Mouse (Mus musculus) forebrain, embryonic 14.5 days (tissue): Measurements from ENCODE around the gene Dna2. TPM values are rescaled to one million over a fixed set of nuclear protein-coding genes. Genes with fewer than 3 reads are reported as not detected.

Experiments used
- ATAC-seq: fragments of 200-750 bp; cut with Nextera tagmentation; 2 replicates; pipeline ENCODE4 v1.8.0; 2017; ENCODE audit warnings: mild to moderate bottlenecking, moderate library complexity
- DNase-seq: peaks from one replicate; pipeline ENCODE4 v3.0.0-alpha.2; 2015; ENCODE audit warnings: low spot score
- H3K27ac ChIP-seq: fragments of 300-500 bp; sonication (generic); 2 replicates; pipeline ENCODE4 v1.5.1; 2014; ENCODE audit warnings: low read depth, mild to moderate bottlenecking, control low read depth, low read length, moderate library complexity
- H3K27me3 ChIP-seq: fragments of 300-500 bp; sonication (generic); replicated peaks from 2 replicates; pipeline ENCODE4 v1.6.1; 2014; ENCODE audit warnings: low read length, control low read depth, mixed read lengths; ENCODE audit not compliant: control insufficient read depth, insufficient read depth
- H3K36me3 ChIP-seq: fragments of 300-500 bp; sonication (generic); 2 replicates; pipeline ENCODE4 v1.6.1; 2014; ENCODE audit warnings: low read length, control low read depth; ENCODE audit not compliant: control insufficient read depth, insufficient read depth
- H3K4me1 ChIP-seq: fragments of 300-500 bp; sonication (generic); 2 replicates; pipeline ENCODE4 v1.6.1; 2014; ENCODE audit warnings: antibody characterized with exemption, low read length, control low read depth; ENCODE audit not compliant: control insufficient read depth, insufficient read depth
- H3K4me2 ChIP-seq: fragments of 300-500 bp; sonication (generic); 2 replicates; pipeline ENCODE4 v1.6.1; 2014; ENCODE audit warnings: mild to moderate bottlenecking, control low read depth, low read length
- H3K4me3 ChIP-seq: fragments of 300-500 bp; sonication (generic); 2 replicates; pipeline ENCODE4 v1.5.1; 2014; ENCODE audit warnings: low read depth, low read length, control low read depth
- H3K9ac ChIP-seq: fragments of 300-500 bp; sonication (generic); 2 replicates; pipeline ENCODE4 v1.6.1; 2014; ENCODE audit warnings: mild to moderate bottlenecking, low read length, control low read depth, moderate library complexity
- H3K9me3 ChIP-seq: fragments of 300-500 bp; sonication (generic); replicated peaks from 2 replicates; pipeline ENCODE4 v1.6.1; 2016; ENCODE audit warnings: low read length, control low read depth, mixed read lengths; ENCODE audit not compliant: control insufficient read depth
- WGBS: fragments of 180-500 bp; shearing (Covaris S2); extraction: QIAGEN DNeasy Blood & Tissue Kit; methylation state at CpG from one replicate; pipeline ENCODE4 v1.1.7; 2014; 5-methylcytosine and 5-hydroxymethylcytosine counted together
- polyA plus RNA-seq: library from polyadenylated mRNA; unstranded; fragments of >200 nt; fragmentation: Nextera tagmentation; extraction: Ambion mirVana; gene quantifications from 2 replicates; pipeline ENCODE4 v1.2.1, GENCODE M21; 2014

Gene Dna2
- polyA plus RNA-seq, 1 experiment from 2014 or later, result 9.7 TPM

DNA sequence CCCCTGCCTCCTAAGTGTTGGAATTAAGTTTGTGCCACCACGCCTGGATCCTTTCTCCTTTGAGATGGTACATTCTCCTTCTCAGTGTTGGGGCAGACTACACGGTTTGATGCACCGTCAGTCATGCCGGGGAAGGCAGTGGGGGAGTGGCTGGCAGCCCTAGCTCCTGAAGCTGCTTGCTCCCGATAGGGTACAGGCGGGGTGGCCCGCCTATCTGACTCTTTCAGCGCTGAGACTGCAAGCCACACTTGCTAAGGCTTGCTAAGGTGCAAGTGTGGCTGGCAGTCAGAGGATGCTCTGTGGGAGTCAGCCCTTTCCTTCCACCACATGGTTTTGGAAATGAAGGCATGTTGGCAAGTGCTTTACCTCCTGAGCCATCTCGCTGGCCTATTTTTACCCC is 53.8 kb downstream of the Dna2 start:
- 68% methylated on average over 9 of the region's 9 CpGs for WGBS
- H3K4me1 ChIP-seq, result no peaks in the 10 kb centered on the region
- H3K9ac ChIP-seq, result no peak overlapping the region
- DNase-seq (no peak), ATAC-seq (no peak)
- no peak overlapping the region for H3K4me2 ChIP-seq
- peaks cover 94% of the 10 kb centered on the region for H3K36me3 ChIP-seq
- H3K9me3 ChIP-seq, result no peaks in the 10 kb centered on the region
- no peak overlapping the region for H3K27ac ChIP-seq
- no peaks in the 10 kb centered on the region for H3K27me3 ChIP-seq
- no peak overlapping the region for H3K4me3 ChIP-seq

DNA sequence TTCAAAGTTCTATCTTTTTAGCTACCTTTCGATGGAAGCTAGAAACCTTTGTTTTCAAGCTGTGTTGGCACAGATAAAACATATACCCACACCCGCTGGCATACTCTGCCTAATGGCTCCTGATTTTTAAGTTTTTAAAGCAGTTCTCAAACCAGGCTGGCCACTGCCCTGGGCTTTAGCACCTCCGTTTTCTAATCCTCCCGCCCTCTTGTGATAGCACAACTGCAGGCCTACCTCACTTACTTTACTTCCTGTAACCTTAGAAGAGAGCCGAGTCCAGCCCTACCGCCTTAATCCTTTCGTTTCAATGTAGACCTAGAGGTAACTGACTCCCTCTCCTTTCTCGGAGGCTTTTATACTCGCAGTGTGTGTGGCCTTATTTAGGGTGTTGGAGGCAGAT is 56.4 kb downstream of the Dna2 start:
- no peaks in the 10 kb centered on the region for H3K4me1 ChIP-seq
- no peak overlapping the region for H3K4me2 ChIP-seq
- WGBS, result 73% methylated on average over 9 of the region's 9 CpGs
- no peak overlapping the region for H3K4me3 ChIP-seq
- H3K27ac ChIP-seq, result no peak overlapping the region
- ATAC-seq, result no peak
- H3K9ac ChIP-seq, result no peak overlapping the region
- H3K36me3 ChIP-seq, result peaks cover 92% of the 10 kb centered on the region
- H3K9me3 ChIP-seq, result no peaks in the 10 kb centered on the region
- H3K27me3 ChIP-seq, result no peaks in the 10 kb centered on the region
- DNase-seq, result no peak

DNA sequence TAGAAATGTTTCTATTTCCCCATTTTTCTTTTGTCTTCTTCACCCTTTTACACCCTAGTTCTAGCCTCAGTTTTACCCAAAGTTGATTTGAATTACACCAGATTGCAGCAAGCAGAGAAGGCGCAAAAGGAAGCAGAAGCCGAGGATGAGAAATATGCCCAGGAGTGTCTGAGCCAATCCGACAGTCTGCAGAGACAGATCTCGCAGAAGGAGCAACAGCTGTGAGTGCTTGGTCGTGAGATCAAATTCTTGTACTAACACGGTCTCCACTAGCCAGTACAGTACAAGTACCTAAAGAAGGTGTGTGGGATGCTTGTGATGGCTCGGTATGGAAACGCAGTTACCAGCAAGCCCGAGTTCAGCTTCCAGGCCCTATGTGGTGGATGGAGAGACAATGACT is 57.7 kb downstream of the Dna2 start:
- H3K27ac ChIP-seq, result no peak overlapping the region
- H3K36me3 ChIP-seq, result peaks cover 90% of the 10 kb centered on the region
- H3K4me2 ChIP-seq, result no peak overlapping the region
- no peaks in the 10 kb centered on the region for H3K9me3 ChIP-seq
- H3K27me3 ChIP-seq, result no peaks in the 10 kb centered on the region
- H3K4me3 ChIP-seq, result no peak overlapping the region
- no peak overlapping the region for H3K9ac ChIP-seq
- WGBS, result 87% methylated on average over 9 of the region's 9 CpGs
- DNase-seq (no peak), ATAC-seq (no peak)
- no peaks in the 10 kb centered on the region for H3K4me1 ChIP-seq

DNA sequence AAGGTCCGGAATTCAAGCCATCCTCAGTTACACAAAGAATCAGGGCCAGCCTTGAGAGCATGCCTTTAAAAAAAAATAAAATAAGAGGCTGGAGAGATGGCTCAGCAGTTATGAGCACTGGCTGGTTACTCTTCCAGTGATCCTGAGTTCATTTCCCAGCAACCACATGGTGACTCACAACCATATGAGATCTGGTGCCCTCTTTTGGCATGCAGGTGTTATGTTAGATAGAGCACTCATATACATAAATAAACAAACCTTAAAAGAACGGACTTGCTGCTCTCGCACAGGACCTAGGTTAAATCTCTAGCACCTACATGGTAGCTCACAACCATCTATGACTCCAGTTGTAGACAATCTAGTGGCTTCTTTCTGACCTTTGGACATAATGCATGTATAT is 61.4 kb downstream of the Dna2 start:
- no peak for ATAC-seq
- Histone ChIP-seq H3K4me2 (no peak overlapping the region), H3K27me3 (no peaks in the 10 kb centered on the region), H3K4me1 (no peaks in the 10 kb centered on the region), H3K4me3 (no peak overlapping the region), H3K27ac (no peak overlapping the region), H3K9ac (no peak overlapping the region), H3K36me3 (peaks cover 88% of the 10 kb centered on the region), H3K9me3 (no peaks in the 10 kb centered on the region)
- 79% methylated on average over 3 of the region's 3 CpGs for WGBS
- no peak for DNase-seq

DNA sequence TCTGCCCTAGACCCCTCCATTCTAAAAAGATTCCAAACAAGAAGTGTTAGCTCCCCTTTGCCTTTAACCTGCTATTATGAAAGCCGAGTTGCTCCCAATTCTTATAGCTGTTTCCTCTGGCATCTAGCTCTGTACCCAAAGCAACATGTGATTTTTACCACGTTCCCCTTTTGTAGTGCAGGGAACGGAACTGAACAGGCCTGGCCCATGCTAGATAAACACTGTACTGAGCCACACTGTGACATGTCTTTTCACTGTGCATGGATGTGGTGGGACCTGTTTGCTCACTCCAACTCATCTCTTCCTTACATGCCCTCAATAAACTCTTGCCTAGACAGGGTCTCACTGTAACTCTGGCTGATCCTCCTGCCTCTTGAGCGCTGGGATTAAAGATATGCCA is 63.4 kb downstream of the Dna2 start:
- no peaks in the 10 kb centered on the region for H3K9me3 ChIP-seq
- DNase-seq, result no peak
- H3K4me1 ChIP-seq, result no peaks in the 10 kb centered on the region
- WGBS, result 85% methylated on average over 4 of the region's 4 CpGs
- no peak overlapping the region for H3K9ac ChIP-seq
- no peak; the same call in 1 of the 2 replicates for ATAC-seq
- H3K36me3 ChIP-seq, result peaks cover 89% of the 10 kb centered on the region
- no peaks in the 10 kb centered on the region for H3K27me3 ChIP-seq
- no peak overlapping the region for H3K4me2 ChIP-seq
- H3K27ac ChIP-seq, result no peak overlapping the region
- no peak overlapping the region for H3K4me3 ChIP-seq

DNA sequence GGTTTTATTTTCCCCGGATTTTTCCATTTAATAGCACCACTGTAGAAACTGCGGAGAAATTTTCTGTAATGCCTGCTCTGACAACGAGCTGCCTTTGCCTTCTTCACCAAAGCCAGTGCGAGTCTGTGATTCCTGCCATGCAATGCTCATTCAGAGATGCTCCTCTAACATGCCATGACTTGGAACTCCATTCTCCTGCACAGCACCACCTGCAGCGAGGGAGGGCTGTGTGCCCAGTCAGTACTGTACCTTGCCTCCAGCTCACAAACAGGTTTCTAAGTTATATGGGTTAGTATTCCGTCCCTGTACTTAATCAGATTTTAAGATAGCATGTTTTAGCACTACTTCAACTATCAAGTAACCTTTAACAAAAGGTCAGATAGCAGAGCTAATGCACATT is 64.7 kb downstream of the Dna2 start:
- Histone ChIP-seq H3K27ac (no peak overlapping the region), H3K27me3 (no peaks in the 10 kb centered on the region), H3K4me2 (no peak overlapping the region), H3K4me1 (no peaks in the 10 kb centered on the region), H3K9ac (no peak overlapping the region), H3K36me3 (peaks cover 94% of the 10 kb centered on the region), H3K4me3 (no peak overlapping the region), H3K9me3 (no peaks in the 10 kb centered on the region)
- WGBS, result 93% methylated on average over 6 of the region's 6 CpGs
- DNase-seq (no peak), ATAC-seq (no peak)

DNA sequence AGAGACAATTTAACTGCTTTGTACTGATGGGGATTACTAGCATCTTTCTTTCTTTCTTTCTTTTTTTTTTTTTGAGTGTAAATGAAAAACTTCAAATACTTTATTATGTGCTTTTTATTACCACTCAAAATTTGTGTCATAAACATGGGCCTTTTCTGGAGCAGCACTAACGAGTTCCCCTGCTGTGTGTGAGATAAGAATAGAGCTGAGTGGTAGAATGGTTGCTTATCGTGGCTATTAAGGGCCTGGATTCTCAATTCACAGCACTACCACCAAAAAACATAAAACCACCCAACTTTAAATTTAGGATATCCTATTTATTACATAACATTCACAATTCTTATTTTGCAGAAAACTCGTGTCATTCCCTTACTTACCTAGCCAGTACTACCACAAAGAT is 66.7 kb downstream of the Dna2 start:
- H3K27me3 ChIP-seq, result no peaks in the 10 kb centered on the region
- H3K4me2 ChIP-seq, result no peak overlapping the region
- no peaks in the 10 kb centered on the region for H3K4me1 ChIP-seq
- WGBS, result 52% methylated on average over 3 of the region's 3 CpGs
- no peak overlapping the region for H3K9ac ChIP-seq
- H3K27ac ChIP-seq, result no peak overlapping the region
- no peaks in the 10 kb centered on the region for H3K9me3 ChIP-seq
- ATAC-seq (no peak), DNase-seq (no peak)
- no peak overlapping the region for H3K4me3 ChIP-seq
- peaks cover 89% of the 10 kb centered on the region for H3K36me3 ChIP-seq

DNA sequence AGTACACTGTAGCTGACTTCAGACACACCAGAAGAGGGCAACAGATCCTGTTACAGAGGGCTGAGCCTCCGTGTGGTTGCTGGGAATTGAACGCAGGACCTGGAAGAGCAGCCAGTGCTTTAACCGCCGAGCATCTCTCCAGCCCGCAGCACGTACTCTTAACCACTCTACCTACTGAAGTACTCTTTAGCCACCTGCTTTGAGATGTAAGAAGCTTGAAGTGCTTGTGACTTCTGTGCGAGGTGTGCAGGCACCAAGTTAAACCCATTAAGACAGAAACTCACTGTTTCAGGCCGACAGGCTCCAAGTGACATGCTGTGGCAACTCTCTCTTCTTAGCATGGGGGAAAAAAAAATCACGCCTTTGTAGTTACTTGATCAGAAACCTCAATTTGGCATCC is 67.3 kb downstream of the Dna2 start:
- Histone ChIP-seq H3K9ac (no peak overlapping the region), H3K9me3 (no peaks in the 10 kb centered on the region), H3K27ac (no peak overlapping the region), H3K36me3 (peaks cover 86% of the 10 kb centered on the region), H3K27me3 (no peaks in the 10 kb centered on the region), H3K4me1 (peaks cover 5% of the 10 kb centered on the region), H3K4me2 (no peak overlapping the region), H3K4me3 (no peak overlapping the region)
- no peak for DNase-seq
- no peak for ATAC-seq
- WGBS, result 83% methylated on average over 9 of the region's 9 CpGs

DNA sequence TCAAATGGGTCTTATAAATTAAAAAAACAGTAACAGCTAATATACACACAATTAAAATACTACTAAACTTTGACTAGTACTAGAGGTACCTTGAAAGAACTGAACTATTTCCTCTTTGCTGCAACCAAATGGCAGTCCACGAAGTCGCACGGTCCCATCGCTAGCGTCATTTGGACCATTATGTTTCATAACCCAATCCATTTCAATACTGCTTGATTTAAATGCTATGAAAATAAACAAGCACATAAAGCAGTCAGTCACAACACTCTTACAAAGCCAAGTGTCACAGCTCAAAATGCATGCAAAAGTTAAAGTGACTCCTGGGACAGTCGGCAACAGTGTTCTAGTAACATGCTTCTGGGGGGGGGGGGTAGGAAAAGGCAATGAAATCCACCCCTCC is 72.5 kb downstream of the Dna2 start:
- no peak for DNase-seq
- peaks cover 38% of the 10 kb centered on the region for H3K36me3 ChIP-seq
- H3K9ac ChIP-seq, result no peak overlapping the region
- no peaks in the 10 kb centered on the region for H3K9me3 ChIP-seq
- WGBS, result 84% methylated on average over 6 of the region's 6 CpGs
- no peaks in the 10 kb centered on the region for H3K27me3 ChIP-seq
- H3K27ac ChIP-seq, result no peak overlapping the region
- H3K4me2 ChIP-seq, result no peak overlapping the region; the same call in 1 of the 2 replicates
- no peak for ATAC-seq
- H3K4me1 ChIP-seq, result peaks cover 25% of the 10 kb centered on the region
- no peak overlapping the region for H3K4me3 ChIP-seq
